Mouse (Mus musculus): ENCODE results near the gene Tmem229b.

DNA sequence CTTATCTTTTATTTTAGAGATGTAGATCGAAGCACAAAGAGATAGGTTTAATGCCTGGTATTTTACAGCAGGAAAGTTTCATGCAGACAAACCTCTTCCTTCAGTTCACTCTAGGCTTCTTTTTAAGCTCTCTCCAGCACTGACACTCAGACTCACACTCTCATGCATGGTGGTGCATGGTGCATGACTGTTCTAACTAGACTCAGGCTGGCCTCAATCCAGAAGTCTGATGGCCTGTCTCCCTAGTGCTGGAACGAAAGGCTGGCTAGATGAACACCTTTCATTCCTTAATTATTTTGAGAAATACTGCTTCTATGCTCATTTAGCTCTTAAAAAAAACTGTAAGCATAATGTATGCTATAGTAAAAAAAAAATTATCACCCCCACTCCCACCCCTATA lies 44.6 kb upstream of the Tmem229b start:
- TF ChIP-seq POLR2A (IDR thresholded peaks at IDR 0.05; ENCODE audit: insufficient read length, low read depth): no peak
- TF ChIP-seq TCF3 (IDR thresholded peaks at IDR 0.05; ENCODE audit: insufficient read length, low read depth): no peak
- TF ChIP-seq MYOD1 (IDR thresholded peaks at IDR 0.05; ENCODE audit: control insufficient read depth in 1 of 3, insufficient read length in 2 of 3, low read depth in 2 of 3): no peak
- TF ChIP-seq REST (IDR thresholded peaks at IDR 0.05; ENCODE audit: insufficient read depth, insufficient read length): no peak
- TF ChIP-seq USF1 (IDR thresholded peaks at IDR 0.05; ENCODE audit: low read depth): no peak
- TF ChIP-seq MAX (IDR thresholded peaks at IDR 0.05; ENCODE audit: low read depth): no peak
